Mouse (Mus musculus) T-helper 2 cell (primary cell): ENCODE measurements around the gene Parvg.

Source experiments
- in situ Hi-C: fragments of 300-600 bp; cut with MboI, MseI; formaldehyde crosslinking; loops from one replicate; pipeline ENCODE4 v1.15.1; 2025; ENCODE audit warnings: high pct_unique_total_duplicates

Gene Parvg

DNA sequence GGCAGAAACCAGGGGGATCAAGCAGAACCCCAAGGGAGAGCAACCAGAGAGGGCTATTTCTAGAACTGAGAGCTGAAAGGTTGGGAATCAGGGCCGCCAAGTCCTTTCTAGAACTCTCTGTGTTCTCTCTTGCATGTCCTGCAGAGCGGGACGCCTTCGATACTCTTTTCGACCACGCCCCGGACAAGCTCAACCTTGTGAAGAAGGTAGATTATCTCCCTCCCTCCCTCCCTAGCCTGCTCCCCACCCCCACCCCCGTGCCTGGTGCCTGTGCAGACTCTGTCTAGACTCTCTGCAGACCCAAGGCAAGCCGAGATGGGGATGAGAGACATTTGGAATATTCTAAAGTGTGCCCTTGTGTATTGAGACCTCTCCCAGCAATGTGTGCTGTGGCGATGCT is 20.6 kb upstream of the Parvg start:
- in situ Hi-C loops = no loop called here

DNA sequence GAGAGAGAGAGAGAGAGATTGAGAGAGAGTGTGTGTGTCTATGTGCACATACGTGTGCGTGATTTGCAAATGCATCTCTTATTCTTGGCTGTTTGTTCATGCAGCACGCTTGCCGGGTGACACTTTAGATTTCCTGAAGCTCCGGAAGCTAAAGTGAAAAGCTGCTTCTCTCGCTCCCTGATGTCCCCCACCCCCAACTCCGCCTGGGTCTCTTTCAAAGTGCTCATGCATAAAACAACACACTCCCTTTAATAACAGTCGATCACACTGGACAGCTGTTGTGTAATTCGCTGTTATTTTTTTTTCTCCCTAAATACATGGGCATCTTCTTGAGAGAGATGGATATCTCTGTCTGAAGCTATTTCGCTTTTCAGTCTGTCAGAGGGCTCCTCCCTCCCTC is 18.5 kb upstream of the Parvg start:
- in situ Hi-C loops = no loop called here

DNA sequence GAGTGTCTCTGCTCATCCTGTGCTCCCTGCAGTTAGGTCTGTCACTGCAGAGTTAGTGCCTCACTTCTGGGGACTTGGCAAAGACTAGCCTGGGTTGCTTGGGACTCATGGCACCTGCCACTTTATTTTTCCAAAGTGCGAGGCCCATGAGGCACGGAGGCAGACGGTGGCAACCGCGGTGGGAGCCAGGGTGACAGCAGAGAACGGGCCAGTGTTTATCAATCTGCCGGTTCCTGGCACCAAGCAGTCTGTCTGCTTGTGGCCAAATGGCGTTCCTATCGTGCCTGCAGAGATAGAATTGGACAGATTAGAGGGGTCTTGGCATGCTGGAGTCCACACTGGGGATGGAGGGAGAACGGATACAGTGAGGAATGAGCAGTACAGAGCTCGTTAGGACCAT is 13.6 kb upstream of the Parvg start:
- in situ Hi-C loops = no loop called here

DNA sequence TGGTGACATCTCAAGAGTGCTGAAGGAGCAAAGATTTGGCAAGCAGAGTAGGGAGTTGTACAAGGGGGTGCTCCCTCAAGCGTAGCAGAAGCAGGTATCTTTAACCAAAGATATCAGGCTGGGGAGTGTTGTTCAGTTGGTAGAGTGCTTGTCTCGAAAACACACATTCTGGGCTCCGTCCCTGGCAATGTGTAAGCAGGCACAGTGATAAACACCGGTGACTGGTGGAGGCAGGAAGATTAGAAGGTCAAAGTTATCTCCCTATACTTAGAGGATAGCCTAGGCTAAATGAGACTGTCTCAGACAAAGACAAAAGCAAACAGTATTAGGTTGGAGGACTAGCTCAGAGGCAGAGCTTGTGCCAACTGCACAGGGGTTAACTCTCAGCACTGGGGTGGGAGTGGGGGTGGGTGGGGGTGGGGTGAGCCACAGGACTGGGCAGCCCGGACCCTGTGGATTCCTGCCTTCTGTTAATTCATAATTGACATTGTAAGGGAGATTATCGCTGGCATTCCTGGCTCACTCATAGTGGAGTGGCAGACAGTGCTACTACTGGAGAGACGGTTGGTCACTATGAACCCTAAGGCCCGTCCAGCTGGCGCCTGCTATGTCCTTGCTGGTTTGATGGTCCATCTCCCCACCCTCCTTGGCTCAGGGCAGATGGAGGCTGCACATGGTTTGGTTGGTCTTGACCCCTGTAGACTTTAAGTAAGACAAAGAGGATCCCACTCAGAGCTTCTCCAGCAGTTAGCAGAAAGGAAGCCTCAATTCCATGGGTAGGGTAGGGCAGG is 12.3 kb upstream of the Parvg start:
- in situ Hi-C loops = no loop called here

DNA sequence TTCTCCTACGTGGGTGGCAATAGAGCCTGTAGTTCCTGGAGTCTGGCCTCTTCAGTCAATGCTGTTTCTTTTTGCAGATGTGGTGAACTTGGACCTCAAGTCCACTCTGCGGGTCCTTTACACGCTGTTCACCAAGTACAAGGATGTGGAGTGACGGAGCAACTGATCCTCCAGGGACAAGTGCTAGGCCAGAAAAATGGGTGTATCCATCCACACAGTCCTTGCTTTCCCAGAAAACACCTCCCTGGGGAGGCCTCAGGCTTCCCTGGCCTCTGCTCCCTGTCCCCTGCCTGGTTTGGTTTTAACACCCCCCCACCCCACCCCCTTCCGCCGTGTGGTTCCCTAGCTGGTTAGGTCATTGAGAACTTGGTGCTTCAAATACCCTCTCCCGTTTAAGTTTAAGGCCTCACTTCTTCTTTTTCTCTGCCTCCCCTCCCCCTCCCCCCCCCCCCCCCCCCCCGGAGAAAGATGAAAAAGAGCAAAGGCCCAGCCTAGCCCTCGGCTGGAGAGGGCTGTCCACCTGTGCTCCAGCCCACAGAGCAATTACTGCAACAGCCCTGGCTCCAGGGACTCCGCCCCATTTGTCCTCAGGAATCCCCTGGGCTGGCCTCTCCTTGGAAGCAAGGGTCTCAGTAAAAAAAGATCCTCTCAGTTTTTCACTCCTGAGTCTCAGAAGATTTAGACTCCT is 10.8 kb upstream of the Parvg start:
- in situ Hi-C loops = no loop called here

DNA sequence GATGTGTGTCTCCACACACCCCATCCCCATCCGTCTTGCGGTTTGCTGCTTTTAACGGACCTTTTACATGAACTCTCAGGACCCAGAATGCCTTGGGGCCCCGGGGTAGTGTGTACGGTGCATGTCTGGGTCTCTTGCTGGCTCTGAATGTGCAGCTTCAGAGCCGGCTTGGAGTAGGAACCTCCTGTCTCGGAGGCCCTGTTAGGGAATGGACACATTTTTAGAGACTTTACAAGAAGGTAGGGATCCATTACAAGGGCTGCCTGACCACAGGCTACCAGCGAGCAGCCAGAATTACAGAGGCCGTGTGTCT is 10.3 kb upstream of the Parvg start:
- in situ Hi-C loops = no loop called here

DNA sequence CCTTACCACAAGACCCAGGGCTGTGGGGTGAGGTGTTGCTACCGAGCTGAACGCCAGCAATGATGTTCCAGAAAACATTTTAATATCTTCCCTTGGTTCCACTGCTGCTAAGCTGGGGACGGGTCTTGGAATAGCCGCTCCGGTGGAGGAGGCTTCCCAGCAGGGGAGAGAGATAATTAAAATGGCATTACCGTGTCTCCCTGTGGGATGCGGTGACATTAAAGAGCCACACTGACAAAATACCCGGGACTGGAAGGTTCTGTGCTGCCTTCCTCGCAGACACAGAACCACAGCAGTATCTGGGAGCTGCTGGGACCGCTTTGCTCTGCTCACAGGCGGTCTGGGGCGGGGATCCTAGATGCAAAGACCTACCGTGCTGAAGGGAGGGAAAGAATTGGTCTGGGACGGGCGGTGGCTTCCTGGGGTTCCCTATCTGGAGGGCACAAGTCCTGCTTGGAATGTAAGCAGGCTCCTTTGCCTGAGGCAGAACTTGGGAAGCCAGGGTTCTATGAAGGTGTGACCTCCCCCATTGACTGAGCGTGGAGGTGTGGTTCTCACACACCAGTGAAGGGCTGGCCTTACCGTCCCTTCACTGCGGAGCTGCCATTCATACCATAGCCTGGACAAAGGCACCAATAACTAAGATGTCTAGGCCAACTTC is 9.3 kb upstream of the Parvg start:
- in situ Hi-C loops = no loop called here

DNA sequence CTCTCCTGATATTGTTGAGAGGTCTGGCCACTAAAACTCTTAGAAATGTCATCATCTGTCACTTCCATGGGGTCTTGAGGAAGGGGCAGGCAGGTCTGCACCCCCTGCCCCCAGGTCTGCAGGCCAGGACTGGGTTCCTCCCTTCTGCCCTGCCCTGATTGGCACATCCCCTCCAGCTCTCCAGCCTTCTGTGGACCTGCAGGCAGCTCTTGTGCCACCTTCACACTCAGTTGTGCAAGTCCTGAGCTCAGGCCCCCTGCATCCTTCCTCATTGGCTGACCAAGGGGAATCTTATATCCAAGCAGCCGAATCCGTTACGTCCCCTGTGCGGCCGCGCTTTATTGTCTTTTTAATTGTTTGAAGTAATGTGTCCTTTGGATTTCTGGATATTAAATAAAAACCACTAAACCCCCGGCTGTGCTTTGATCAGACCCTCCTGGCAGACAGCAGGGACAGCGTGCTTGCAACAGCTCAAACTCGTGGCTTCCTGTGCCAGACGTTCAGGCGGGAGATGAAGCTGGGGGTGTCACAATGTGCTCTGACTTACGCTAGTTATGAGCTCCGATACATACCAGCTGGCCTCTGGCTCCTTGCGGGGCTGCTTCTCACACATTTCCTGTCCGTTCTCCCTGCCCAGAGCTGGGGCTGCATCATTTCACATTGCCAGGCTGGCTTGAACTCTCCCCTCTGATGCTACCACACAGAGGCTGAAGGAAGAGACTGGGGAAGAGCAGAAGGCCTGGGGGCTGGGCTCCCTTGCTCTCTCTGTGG is 8.4 kb upstream of the Parvg start:
- in situ Hi-C loops = no loop called here

DNA sequence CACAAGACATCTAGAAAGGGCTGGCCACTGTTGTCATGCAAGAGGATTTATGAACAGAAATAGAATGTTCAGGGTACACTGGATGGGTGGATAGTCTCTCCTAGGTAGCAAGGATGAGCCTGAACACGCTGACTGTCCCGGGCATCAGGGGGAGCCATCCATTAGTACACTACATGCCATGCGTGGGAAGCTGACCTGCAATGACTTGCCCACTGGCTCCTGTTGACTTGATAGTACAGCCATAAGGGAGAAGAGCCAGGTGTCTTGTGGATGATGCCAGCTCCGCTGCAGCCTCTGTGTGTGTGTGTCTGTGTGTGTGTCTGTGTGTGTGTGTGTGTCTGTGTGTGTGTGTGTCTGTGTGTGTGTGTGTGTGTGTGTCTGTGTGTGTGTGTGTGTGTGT is 4.4 kb upstream of the Parvg start:
- in situ Hi-C loops = no loop called here

DNA sequence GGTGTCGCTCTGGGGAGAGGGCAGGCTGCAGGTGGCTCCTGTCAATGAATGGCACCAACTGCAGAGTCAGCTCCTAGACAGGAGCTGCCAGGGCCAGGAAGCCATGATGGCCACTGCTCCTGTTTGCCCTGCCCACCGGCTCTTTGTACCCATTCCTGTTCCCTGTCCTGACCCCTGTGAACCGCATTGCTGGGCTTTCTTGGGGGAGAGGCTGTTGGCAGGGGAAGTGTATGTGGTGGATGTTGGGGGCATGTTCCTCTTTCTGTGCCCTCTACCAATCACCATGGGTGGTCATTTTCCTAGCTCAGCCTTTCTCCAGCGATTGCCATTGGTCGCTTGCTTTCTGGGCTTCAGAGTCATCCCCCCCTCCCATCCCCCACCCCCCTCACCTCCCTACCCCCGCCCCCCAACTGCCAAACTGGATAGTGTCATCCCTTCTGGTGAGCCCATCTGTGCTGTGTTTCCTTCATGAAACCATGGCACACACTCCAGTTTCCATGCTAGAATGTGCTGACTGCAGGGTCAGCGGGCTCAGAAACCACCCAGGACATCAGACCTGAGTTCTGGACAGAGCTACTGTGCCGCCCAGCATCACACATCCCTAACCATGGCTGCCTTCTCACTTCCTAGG is 2.2 kb upstream of the Parvg start:
- in situ Hi-C loops = no loop called here

DNA sequence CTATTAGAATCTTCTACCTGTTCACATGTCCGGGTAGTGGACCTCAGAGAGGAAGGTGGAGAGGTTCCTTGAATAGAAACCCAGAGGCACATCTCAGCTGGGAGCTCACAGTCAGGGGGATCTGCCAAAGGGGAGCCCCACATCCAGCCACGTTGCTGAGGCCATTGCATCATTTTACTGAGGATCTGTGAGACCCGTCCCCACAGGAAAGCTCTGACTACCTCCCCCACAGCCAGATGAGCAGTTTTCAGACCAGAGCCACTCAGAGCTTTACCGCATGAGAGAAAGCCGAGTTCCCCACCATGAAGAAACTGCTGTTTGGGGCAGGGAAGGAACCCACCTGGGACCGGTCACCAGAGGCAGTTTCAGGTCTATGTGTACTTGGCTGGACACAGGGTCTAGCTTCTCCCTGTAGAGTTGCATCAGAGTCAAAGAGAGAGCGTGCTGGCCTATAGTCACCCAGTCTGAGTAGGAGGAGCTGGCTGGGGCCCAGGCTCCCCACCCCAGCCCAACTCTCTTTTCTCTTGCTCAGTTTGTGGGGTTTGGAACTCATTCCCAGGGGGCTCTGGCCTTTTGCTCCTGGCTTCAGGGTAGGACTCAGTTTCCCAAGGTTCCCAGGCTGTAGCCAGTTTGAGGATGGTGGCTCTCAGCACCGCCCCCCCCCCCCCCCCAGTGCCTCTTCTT is 1.2 kb downstream of the Parvg start:
- in situ Hi-C loops = no loop called here

DNA sequence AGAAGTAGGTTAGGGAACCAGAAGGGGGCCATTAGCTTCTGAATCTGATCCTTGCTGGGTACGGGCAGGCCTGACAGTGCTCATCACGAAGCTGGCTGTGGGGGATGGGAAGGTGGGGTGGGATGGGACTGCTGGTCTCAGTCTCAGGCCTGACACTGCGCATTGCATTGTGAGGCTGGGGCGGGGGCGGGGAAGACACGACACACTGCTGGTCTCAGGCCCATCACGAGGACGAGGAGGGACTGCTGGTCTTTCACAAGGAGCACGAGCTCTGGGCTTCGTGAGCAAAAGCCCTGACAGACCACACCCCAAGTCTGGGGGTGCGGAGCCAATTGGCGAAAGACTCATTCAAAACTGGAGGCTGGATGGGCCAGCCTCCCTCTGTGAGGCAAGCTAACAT is 1.9 kb downstream of the Parvg start:
- in situ Hi-C loops = no loop called here

DNA sequence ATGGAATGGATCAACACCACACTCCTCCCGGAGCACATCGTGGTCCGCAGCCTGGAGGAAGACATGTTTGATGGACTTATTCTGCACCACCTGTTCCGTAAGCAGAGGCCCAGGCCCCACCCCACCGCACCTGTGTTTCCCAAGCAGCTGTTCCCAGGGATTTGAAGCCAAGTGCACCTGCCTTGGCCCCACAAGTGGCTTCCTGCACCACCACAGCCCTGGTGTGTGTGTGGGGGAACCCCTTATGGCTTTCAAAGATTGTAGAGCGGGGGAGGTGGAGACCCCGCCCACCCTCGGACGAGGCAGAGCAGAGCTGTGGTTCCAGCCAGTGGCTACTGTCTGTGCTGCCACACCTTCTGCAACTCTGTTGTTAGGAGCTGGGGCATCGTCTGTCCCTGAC is 5.0 kb downstream of the Parvg start:
- in situ Hi-C loops = no loop called here

DNA sequence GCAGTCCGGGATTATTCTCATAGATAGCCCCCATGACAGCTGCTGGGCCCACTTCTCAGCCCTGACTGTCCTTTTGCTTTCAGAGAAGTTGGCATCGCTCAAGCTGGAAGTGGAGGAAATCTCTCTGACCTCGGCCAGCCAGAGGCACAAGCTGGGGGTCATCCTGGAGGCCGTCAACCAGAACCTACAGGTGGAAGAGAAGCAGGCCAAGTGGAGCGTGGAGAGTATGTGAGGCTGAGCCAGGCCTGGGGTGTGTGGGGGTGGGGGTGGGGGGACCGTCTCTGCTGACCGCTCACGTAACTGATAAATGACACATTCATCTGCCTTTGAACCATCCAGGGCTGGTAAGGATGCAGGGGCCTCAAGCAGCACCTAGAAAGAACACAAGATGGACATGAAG is 6.1 kb downstream of the Parvg start:
- in situ Hi-C loops = no loop called here

DNA sequence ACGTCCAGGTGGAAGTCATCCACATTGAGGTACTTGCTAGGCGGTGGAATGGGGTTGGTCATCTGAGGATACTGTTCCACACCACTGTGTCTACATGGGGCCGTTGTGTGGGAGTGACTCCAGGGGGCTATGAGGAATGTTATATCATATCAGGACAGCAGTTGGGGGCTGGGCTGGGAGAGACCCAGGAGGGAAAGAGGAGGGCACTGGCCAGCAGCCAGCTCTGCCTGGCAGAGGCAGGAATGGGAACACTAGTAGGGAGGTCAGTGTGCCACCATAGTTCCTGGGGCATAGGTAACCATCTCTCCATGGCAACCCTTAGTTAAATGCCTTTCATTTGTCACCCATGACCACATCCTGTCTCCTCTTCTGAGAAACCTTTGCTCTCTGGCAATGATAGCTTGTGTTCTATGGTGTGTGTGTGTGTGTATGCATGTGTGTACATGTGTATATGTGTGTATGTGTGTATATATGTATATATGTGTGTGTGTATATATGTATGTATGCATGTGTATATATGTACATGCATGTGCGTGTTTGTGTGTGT is 7.3 kb downstream of the Parvg start:
- in situ Hi-C loops = no loop called here

DNA sequence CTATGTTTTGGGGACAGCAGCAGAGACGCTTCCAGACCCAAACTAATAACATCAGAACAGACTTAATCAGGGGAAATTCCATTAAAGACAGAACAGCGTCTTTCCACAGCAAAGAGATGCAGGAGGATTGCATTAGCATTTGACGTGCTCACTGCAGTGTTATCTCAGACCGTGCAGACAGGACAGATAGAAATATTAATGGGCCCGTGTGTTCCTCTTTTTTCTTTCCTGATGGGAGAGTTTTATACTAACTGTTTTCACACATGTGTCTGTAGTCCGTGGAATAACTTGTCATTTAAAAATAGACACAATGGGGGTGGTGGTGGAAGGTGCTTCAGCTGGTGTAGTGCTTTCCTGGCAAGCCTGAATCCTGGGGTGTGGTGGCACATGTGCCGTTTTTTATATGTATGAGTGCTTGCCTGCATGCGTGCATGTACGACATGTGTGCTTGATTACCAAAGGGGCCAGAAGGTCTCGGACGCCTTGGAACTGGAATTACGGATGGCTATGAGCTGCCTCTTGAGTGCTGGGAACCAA is 12.5 kb downstream of the Parvg start:
- in situ Hi-C loops = no loop called here

DNA sequence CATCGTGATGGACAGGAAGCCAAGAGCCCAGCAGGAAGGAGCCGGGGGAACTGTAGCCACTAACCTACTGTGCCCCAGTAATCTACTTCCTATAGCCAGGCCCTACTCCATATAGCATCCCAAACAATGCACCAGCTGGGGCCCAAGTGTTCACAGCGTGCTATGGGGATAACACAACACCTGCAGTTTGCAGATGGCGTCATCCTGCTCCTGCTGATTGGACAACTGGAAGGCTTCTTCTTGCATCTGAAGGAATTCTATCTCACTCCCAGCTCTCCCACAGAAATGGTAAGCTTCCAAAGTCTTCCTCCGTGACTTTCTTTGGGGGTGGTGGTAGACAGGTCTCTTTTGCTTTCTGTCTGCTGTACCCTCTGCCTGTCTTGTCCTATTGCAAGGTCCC is 13.8 kb downstream of the Parvg start:
- in situ Hi-C loops = no loop called here

DNA sequence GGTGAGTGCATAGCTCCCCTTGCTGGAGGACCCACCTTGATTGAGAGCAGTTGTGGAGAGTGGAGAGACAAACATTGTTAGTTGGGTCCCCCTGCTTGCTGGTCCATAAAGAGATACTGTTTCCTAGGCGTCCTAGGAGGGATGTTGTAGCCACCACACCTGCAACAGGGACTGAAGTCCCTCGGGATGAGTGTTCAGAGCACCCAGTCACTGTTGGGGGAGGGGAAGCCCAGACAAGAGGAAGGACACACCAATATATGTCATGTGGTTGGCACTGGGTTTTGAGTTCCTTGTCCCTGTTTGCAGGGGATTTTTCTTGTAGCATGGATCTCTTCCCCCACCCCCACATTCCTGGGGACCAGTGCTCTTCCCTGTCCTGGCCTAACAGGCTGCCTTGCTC is 17.1 kb downstream of the Parvg start:
- in situ Hi-C loops = no loop called here

DNA sequence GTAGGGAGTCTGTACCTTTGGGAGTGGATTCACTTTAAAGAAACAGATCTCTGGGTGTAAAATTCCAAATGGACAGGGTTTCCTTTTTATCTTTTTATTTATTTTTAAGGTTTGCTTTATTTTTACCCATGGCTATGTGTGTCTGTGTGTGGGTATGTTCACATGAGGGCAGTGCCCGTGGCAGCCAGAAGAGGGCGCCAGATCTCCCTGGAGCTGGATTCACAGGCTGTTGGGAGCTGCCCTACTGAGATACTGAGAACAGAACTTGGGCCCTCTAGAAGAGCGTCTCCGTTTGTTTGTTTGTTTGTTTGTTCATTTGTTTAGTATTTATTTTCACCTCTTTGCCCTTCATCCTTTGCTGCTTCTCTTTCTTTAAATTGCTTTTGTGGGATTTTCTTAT is 24.9 kb downstream of the Parvg start:
- in situ Hi-C loops = no loop called here

DNA sequence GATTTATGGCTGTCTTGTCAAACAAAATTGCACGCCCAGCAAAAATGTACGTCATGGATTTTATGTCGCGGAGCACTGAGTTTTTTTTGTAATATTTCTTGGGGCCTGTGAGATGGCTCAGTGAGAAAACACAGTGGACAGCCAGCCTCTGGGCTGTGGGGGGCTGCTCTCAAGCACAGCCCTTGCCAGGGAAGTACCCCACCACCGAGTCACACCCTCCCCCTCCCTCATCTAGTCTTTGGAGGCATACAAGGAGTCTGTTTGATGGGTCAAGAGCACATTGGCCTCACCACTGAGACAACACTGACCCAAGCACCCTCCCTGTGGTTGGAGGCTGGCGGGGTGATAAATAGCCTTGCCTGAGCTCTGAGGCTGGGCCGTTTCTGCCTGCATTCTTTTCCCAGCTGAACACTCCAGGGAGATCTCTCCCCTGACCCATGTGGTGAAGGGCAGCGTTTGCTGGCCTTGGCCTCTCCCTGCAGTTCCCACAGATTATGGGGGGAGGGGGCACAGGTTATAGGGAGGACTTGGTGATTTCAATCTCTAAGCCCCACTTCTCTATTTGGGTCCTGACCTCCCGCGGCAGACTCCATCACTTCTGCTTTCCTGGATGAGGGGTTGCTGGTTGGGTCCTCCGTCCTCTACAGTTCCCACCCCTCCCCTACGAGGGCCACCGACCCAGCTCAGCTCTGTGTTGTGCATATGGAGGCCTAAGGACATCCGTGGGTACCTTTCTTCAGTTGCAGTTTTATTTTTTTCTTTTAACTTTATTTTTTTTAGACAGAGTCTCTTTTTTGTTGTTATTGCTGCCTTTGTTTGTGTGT is 26.3 kb downstream of the Parvg start:
- in situ Hi-C loops = no loop called here
